Mouse (Mus musculus): Measurements from ENCODE around the gene Inka1. TPM values are rescaled to one million over a fixed set of nuclear protein-coding genes. Genes with fewer than 3 reads are reported as not detected.

Gene Inka1
- polyA plus RNA-seq, 1 experiment from 2014 or later, result 81.8 TPM

DNA sequence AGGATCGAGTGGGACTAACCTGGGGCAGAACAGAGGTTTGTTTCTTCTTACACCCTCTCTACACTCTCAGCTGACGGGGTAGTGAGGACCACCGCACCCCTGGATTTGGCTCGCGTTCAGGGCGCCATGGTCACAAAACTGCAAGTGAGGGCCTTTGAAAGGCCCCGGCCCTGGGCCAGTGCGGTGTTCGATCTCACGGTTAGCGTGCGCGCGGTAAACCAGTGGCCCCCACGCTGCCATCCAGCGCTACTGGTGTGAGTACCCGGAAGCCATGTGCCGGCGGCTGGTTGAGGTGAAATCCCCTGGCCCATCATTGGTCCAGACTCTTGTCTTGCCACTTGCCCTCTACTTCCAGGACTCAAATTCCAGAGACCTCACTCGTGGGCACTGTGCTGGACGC, 9.8 kb upstream of the Inka1 start:
- ATAC-seq (ENCODE audit: insufficient read depth), result no peak
- no peak overlapping the region for H3K27ac ChIP-seq (ENCODE audit: low read depth)
- no peaks in the 10 kb centered on the region for H3K36me3 ChIP-seq (ENCODE audit: insufficient read depth)
- DNase-seq, result no peak
- H3K27me3 ChIP-seq (ENCODE audit: insufficient read depth, low read length), result no peaks in the 10 kb centered on the region
- TF ChIP-seq CTCF (IDR thresholded peaks at IDR 0.05; ENCODE audit: low read depth), result no peak
- no peaks in the 10 kb centered on the region for H3K9me3 ChIP-seq (ENCODE audit: low read depth, low read length)
- WGBS, result 92% methylated on average over 21 of the region's 21 CpGs
- no peaks in the 10 kb centered on the region for H3K4me1 ChIP-seq (ENCODE audit: insufficient read depth)
- H3K9ac ChIP-seq, result no peak overlapping the region
- no peak overlapping the region for H3K4me3 ChIP-seq (ENCODE audit: low read depth, low read length)
- no peak overlapping the region for H3K4me2 ChIP-seq

DNA sequence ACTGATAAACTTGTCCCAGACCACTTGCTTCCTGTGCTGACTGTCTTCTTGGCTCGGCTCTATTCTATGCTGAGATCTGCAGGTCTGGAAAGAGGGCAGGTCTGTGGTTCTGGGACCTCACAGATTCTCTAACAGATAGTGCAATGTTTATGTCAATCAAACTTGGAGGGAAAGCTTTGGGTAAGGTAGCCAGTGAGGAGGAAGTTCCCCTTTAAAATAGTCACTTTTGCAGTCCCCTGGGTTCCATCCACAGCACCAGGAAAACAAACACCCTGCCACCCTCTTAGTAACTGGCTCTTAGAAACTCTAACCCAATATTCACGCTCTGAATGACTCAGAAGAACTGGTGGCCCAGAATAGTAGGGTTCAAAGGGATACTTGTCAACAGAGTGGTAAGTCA, 8.8 kb upstream of the Inka1 start:
- no peaks in the 10 kb centered on the region for H3K4me1 ChIP-seq (ENCODE audit: insufficient read depth)
- no peak overlapping the region for H3K4me2 ChIP-seq
- H3K27me3 ChIP-seq (ENCODE audit: insufficient read depth, low read length), result no peaks in the 10 kb centered on the region
- H3K27ac ChIP-seq (ENCODE audit: low read depth), result no peak overlapping the region
- H3K9ac ChIP-seq, result no peak overlapping the region
- WGBS, result 39% methylated on average over 2 of the region's 2 CpGs
- TF ChIP-seq CTCF (IDR thresholded peaks at IDR 0.05; ENCODE audit: low read depth), result no peak
- no peaks in the 10 kb centered on the region for H3K9me3 ChIP-seq (ENCODE audit: low read depth, low read length)
- DNase-seq (no peak), ATAC-seq (ENCODE audit: insufficient read depth) (no peak)
- H3K4me3 ChIP-seq (ENCODE audit: low read depth, low read length), result no peak overlapping the region
- no peaks in the 10 kb centered on the region for H3K36me3 ChIP-seq (ENCODE audit: insufficient read depth)

DNA sequence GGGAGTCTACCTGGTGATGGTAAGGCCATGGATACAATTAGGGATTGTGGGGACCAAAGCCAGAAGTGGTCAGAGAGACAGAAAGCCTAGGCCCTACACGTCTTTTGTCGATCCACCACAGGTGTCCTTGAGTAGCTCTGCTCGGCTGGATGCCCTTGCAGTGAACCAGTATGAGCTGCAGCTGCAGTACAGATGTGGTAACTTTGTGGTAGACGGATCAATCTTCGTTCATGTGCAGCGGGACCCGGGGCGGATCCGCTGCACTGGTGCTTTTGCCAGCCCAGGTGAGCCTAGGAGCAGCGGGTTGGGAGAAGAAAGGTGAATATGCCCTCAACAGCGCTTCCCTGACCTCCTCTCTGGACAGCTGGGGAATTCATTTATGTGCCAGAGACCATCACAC, 7.3 kb upstream of the Inka1 start:
- Histone ChIP-seq H3K4me1 (ENCODE audit: insufficient read depth) (no peaks in the 10 kb centered on the region), H3K4me2 (no peak overlapping the region), H3K4me3 (ENCODE audit: low read depth, low read length) (no peak overlapping the region), H3K27ac (ENCODE audit: low read depth) (no peak overlapping the region), H3K36me3 (ENCODE audit: insufficient read depth) (no peaks in the 10 kb centered on the region), H3K9me3 (ENCODE audit: low read depth, low read length) (no peaks in the 10 kb centered on the region), H3K9ac (no peak overlapping the region), H3K27me3 (ENCODE audit: insufficient read depth, low read length) (no peaks in the 10 kb centered on the region)
- WGBS, result 86% methylated on average over 11 of the region's 11 CpGs
- no peak for DNase-seq
- TF ChIP-seq CTCF (IDR thresholded peaks at IDR 0.05; ENCODE audit: low read depth), result no peak
- no peak for ATAC-seq (ENCODE audit: insufficient read depth)

DNA sequence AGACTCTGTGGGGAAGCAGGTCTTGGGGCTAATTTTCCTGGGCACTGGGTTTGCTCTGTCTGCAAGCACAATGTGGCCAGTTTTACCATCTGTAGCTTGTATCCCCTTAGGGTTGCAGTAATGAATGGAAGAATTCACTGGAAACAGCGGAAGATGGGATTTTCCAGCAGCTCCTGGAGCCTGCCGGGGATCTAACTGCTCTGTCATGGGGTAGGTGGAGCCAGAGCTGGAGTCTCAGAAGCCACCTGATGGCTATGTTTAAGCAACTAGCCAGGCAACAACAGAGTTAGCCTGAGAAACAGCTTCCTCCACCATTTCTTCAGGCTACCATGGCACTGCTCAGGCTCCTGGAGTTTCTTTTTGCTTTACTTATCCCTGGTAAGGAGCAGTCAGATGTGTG, 6.5 kb upstream of the Inka1 start, which contains the start of gene Cdhr4:
Gene Cdhr4 (plus strand): TSS at position 301 of the 400 bp plus-strand sequence.
- no peak within 1 kb of the TSS for H3K27ac ChIP-seq (ENCODE audit: low read depth)
- H3K4me2 ChIP-seq, result no peak within 1 kb of the TSS
- H3K27me3 ChIP-seq (ENCODE audit: insufficient read depth, low read length), result no peaks in the 10 kb centered on the region
- no peaks in the 10 kb centered on the region for H3K36me3 ChIP-seq (ENCODE audit: insufficient read depth)
- H3K4me1 ChIP-seq (ENCODE audit: insufficient read depth), result no peaks in the 10 kb centered on the region
- no peak within 1 kb of the TSS for H3K4me3 ChIP-seq (ENCODE audit: low read depth, low read length)
- no peak for ATAC-seq (ENCODE audit: insufficient read depth)
- DNase-seq, result no peak
- WGBS, result 59% methylated on average over 2 of the region's 2 CpGs
- H3K9me3 ChIP-seq (ENCODE audit: low read depth, low read length), result no peaks in the 10 kb centered on the region
- H3K9ac ChIP-seq, result no peak within 1 kb of the TSS
- no peak for TF ChIP-seq CTCF (IDR thresholded peaks at IDR 0.05; ENCODE audit: low read depth)

DNA sequence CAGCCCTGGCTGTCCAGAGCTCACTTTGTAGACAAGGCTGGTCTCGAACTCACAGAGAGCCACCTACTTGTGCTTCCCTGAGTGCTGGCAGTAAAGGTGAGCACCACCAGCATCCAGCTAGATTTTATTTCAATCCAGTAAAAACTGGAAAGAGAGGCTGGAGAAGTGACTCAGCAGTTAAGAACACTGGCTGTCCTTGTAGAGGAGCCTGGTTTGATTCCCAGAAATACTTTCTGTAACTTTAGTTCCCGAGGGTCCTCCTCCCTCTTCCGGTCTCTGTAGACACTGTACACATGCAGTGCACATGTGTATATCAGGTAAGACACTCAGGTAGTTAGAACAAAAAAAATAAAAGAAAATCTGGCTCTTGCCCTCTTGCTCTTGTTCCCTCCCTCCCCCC, 2.3 kb upstream of the Inka1 start:
- no peak overlapping the region for H3K9ac ChIP-seq
- 70% methylated on average over 3 of the region's 3 CpGs for WGBS
- H3K4me1 ChIP-seq (ENCODE audit: insufficient read depth), result peaks cover 9% of the 10 kb centered on the region
- no peak for DNase-seq
- H3K4me3 ChIP-seq (ENCODE audit: low read depth, low read length), result no peak overlapping the region
- H3K4me2 ChIP-seq, result no peak overlapping the region
- TF ChIP-seq CTCF (IDR thresholded peaks at IDR 0.05; ENCODE audit: low read depth), result no peak
- ATAC-seq (ENCODE audit: insufficient read depth), result no peak
- peaks cover 15% of the 10 kb centered on the region; the same call in 1 of the 2 replicates for H3K36me3 ChIP-seq (ENCODE audit: insufficient read depth)
- H3K9me3 ChIP-seq (ENCODE audit: low read depth, low read length), result no peaks in the 10 kb centered on the region
- H3K27me3 ChIP-seq (ENCODE audit: insufficient read depth, low read length), result no peaks in the 10 kb centered on the region
- H3K27ac ChIP-seq (ENCODE audit: low read depth), result no peak overlapping the region

DNA sequence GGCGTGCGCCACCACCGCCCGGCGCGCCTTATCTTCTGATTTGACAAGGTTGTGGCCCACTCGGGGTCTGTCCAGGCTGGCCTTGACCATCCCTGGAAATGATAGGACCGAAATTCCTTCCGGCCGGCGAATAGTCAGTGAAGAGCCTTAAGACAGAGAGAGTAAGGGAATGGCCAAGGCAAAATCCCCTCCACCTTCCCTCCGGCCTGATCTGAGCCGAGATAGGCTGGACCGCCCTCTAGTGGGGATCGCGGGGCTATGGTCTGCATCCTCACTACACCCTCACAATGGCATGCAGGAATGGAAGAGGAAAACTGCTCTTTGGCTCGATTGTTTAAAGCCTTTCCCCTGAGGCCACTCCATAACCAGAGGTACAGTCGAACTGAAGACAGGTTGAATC, 697 bp upstream of the Inka1 start:
- Histone ChIP-seq H3K27me3 (ENCODE audit: insufficient read depth, low read length) (no peaks in the 10 kb centered on the region), H3K4me2 (peak overlapping the region; percentile 93), H3K4me1 (ENCODE audit: insufficient read depth) (peaks cover 15% of the 10 kb centered on the region), H3K9ac (no peak overlapping the region), H3K9me3 (ENCODE audit: low read depth, low read length) (no peaks in the 10 kb centered on the region), H3K36me3 (ENCODE audit: insufficient read depth) (peaks cover 15% of the 10 kb centered on the region; the same call in 1 of the 2 replicates), H3K4me3 (ENCODE audit: low read depth, low read length) (peak overlapping the region; percentile 54), H3K27ac (ENCODE audit: low read depth) (peak overlapping the region; percentile 100)
- 5% methylated on average over 18 of the region's 18 CpGs for WGBS
- ATAC-seq (ENCODE audit: insufficient read depth) (peak; percentile 35; the same call in 1 of the 2 replicates), DNase-seq (peak; percentile 95)
- peak; percentile 97 for TF ChIP-seq CTCF (IDR thresholded peaks at IDR 0.05; ENCODE audit: low read depth)

DNA sequence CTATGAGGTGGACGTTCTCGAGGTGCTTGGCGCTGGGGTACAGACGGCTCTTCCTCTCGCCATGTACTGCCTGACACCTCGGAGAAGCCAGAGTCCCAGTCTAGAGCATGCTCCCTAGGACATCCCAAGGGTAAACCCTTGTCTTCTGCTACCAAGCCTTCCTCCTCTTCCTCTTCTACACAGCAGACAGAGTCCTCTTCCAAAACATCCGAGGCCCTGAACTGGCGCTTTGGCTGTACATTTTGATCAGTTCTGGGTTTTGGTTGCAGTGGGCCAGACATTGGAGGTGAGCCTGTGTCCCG, 974 bp downstream of the Inka1 start:
- H3K27ac ChIP-seq (ENCODE audit: low read depth), result peak overlapping the region; percentile 100
- 25% methylated on average over 9 of the region's 9 CpGs for WGBS
- ATAC-seq (ENCODE audit: insufficient read depth) (no peak), DNase-seq (no peak)
- peak overlapping the region; percentile 74 for H3K9ac ChIP-seq
- peaks cover 15% of the 10 kb centered on the region; the same call in 1 of the 2 replicates for H3K36me3 ChIP-seq (ENCODE audit: insufficient read depth)
- peak overlapping the region; percentile 54 for H3K4me3 ChIP-seq (ENCODE audit: low read depth, low read length)
- TF ChIP-seq CTCF (IDR thresholded peaks at IDR 0.05; ENCODE audit: low read depth), result no peak
- no peaks in the 10 kb centered on the region for H3K27me3 ChIP-seq (ENCODE audit: insufficient read depth, low read length)
- H3K4me1 ChIP-seq (ENCODE audit: insufficient read depth), result peaks cover 25% of the 10 kb centered on the region
- peak overlapping the region; percentile 93 for H3K4me2 ChIP-seq
- no peaks in the 10 kb centered on the region for H3K9me3 ChIP-seq (ENCODE audit: low read depth, low read length)

Data from lung, embryonic 14.5 days (tissue).